In the genomic region with DNA sequence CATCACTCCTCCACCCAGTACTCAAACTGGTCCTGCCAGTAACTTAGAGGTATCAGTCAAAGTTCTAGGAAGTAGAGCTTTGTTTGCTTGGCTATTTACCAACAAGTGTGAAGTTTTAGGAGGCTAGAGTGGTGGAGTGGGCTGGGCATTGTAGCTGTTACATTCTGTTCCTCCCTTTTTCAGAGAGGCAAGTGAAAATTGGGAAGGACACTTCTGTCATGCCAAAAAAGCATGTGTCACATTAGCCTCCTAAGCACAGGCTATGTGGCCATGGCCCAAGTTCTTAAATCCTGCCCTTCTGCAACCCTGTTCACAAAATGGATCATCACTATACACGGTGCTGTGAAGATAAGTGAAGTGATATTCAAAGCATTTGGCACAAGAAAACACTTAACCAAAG, we compare ENCODE assay signal across 10 mouse cellular contexts. TPM values are rescaled to one million over a fixed set of nuclear protein-coding genes. Genes with fewer than 3 reads are reported as not detected.
A peak's percentile ranks its signal among the peaks of the same experiment; 100 is the strongest.
DNase-seq lines count a peak whose midpoint lies in the region; ATAC-seq and TF ChIP-seq lines count a peak whose summit lies in the region.
"Had no signal": no experiment of that assay in that cellular context is flagged by ENCODE, and none has a peak within 500 bp of the region (broad histone marks: within the 10 kb centered on the region; RNA-seq: fewer than 3 reads in every experiment).

No protein-coding gene starts in this region.

- H3K9ac ChIP-seq in kidney, embryonic 14.5 days (ENCODE audit: low read depth, low read length): 0 out of 2 replicates have a peak overlapping the region, but pooled peaks have one; percentile 23
- H3K9ac ChIP-seq in embryonic facial prominence, embryonic 13.5 days: peak overlapping the region; percentile 17; the same call in 1 of the 2 replicates

- no peak for TF ChIP-seq CTCF in cerebellum, adult 2 months (IDR thresholded peaks at IDR 0.05; ENCODE audit: borderline replicate concordance, insufficient read depth, low read depth, low read length)

- no peaks in the 10 kb centered on the region for H3K27me3 ChIP-seq in cerebellum, adult 2 months (ENCODE audit: control insufficient read depth, insufficient read depth, low read length)
- H3K27me3 ChIP-seq in kidney, embryonic 14.5 days (ENCODE audit: control insufficient read depth, insufficient read depth, low read length): no peaks in the 10 kb centered on the region
- H3K27me3 ChIP-seq in embryonic facial prominence, embryonic 13.5 days: no peaks in the 10 kb centered on the region

- peaks cover 25% of the 10 kb centered on the region for H3K4me1 ChIP-seq in cerebellum, adult 2 months (ENCODE audit: control insufficient read depth, insufficient read depth, low read length)
- H3K4me1 ChIP-seq in kidney, embryonic 14.5 days (ENCODE audit: control insufficient read depth, insufficient read depth, low read length): peaks cover 14% of the 10 kb centered on the region
- H3K4me1 ChIP-seq in embryonic facial prominence, embryonic 13.5 days: peaks cover 20% of the 10 kb centered on the region

- ATAC-seq in kidney, embryonic 14.5 days (ENCODE audit: low FRiP score, low TSS enrichment): no peak
- no peak for ATAC-seq in embryonic facial prominence, embryonic 13.5 days (ENCODE audit: insufficient number of reproducible peaks, insufficient read depth, low FRiP score, low TSS enrichment, low read depth)

- H3K4me2 ChIP-seq in kidney, embryonic 14.5 days (replicated peaks; ENCODE audit: low read depth, low read length): no peak overlapping the region
- H3K4me2 ChIP-seq in embryonic facial prominence, embryonic 13.5 days: no peak overlapping the region
- H3K4me2 ChIP-seq: heart, embryonic 11.5 days had no signal

- TF ChIP-seq POLR2A in cerebellum, adult 2 months (IDR thresholded peaks at IDR 0.05; ENCODE audit: borderline replicate concordance, insufficient read depth, low read length): no peak

- H3K9me3 ChIP-seq in kidney, embryonic 14.5 days (ENCODE audit: control insufficient read depth, low read length): no peaks in the 10 kb centered on the region
- no peaks in the 10 kb centered on the region for H3K9me3 ChIP-seq in embryonic facial prominence, embryonic 13.5 days

- no peak overlapping the region for H3K4me3 ChIP-seq in cerebellum, adult 2 months (replicated peaks; ENCODE audit: insufficient read depth, low read depth, low read length)
- H3K4me3 ChIP-seq in kidney, embryonic 14.5 days (ENCODE audit: low read length): no peak overlapping the region
- H3K4me3 ChIP-seq in embryonic facial prominence, embryonic 13.5 days: no peak overlapping the region

- 54% methylated on average over 1 of the region's 1 CpGs for WGBS in cerebellum, adult 2 months
- 61% methylated on average over 1 of the region's 1 CpGs for WGBS in kidney, embryonic 14.5 days
- WGBS in embryonic facial prominence, embryonic 13.5 days: 88% methylated on average over 1 of the region's 1 CpGs

- DNase-seq in cerebellum, adult 2 months: peak; percentile 21 to 39
- no peak for DNase-seq in cerebellum, adult 11 months
- DNase-seq in kidney, postnatal 10 days: no peak
- DNase-seq in lung, postnatal 25 days (ENCODE audit: low spot score): peak; percentile 41
- DNase-seq in adrenal gland, adult 8-10 months: no peak
- no peak for DNase-seq in B cell, adult 2 months
- DNase-seq: spleen, adult 18-20 months had no signal

- H3K36me3 ChIP-seq in kidney, embryonic 14.5 days (ENCODE audit: control insufficient read depth, insufficient read depth, low read length): peaks cover 11% of the 10 kb centered on the region
- peaks cover 46% of the 10 kb centered on the region for H3K36me3 ChIP-seq in embryonic facial prominence, embryonic 13.5 days

- H3K27ac ChIP-seq in cerebellum, adult 2 months (ENCODE audit: insufficient read depth, low read length): no peak overlapping the region
- peak overlapping the region; percentile 85; the same call in 1 of the 2 replicates for H3K27ac ChIP-seq in kidney, embryonic 14.5 days (ENCODE audit: low read depth, low read length)
- peak overlapping the region; percentile 70; the same call in 1 of the 2 replicates for H3K27ac ChIP-seq in embryonic facial prominence, embryonic 13.5 days

RNA-seq across cellular contexts. Expression of gene Traf3ip2, which starts 34.4 kb away (rescaled TPM):
- 5.7 and 6.9 TPM in 2 replicates for polyA plus RNA-seq in cerebellum, adult 2 months (2012; rRNA removed)
- 16.6 and 19.6 TPM in 2 replicates for polyA plus RNA-seq in kidney, embryonic 14.5 days (2014; fragmentation: Nextera tagmentation; extraction: Ambion mirVana)
- polyA plus RNA-seq in embryonic facial prominence, embryonic 13.5 days (2015; fragmentation: Nextera tagmentation; extraction: Ambion mirVana): 15.8 and 18.1 TPM in 2 replicates
- total RNA-seq in adrenal gland, adult 8-10 months (2022): 10 to 100 TPM; 16.5 to 28.8 (median 22.2) TPM

Comparison
In these comparisons a context has a peak if more than half of its experiments do, and no peak if none do; other contexts are left out.
1. DNase-seq: peak in cerebellum, adult 2 months (2 of 2) and lung, postnatal 25 days (single experiment); none in cerebellum, adult 11 months (single experiment), kidney, postnatal 10 days (single experiment), adrenal gland, adult 8-10 months (single experiment) and B cell, adult 2 months (0 of 2).